Mouse (Mus musculus) macrophage (primary cell): Measurements from ENCODE around the gene Tmem88. TPM values are rescaled to one million over a fixed set of nuclear protein-coding genes. Genes with fewer than 3 reads are reported as not detected.

Experiments used
- H3K27ac ChIP-seq: fragments of 350-480 bp; formaldehyde crosslinking; 2 replicates; pipeline ENCODE4 v1.9.0; 2021
- H3K36me3 ChIP-seq: fragments of 350-480 bp; formaldehyde crosslinking; 2 replicates; pipeline ENCODE4 v1.9.0; 2021; ENCODE audit errors: inconsistent target
- H3K4me3 ChIP-seq: fragments of 350-480 bp; formaldehyde crosslinking; 2 replicates; pipeline ENCODE4 v1.9.0; 2021; ENCODE audit errors: inconsistent target
- H3K79me2 ChIP-seq: fragments of 350-480 bp; formaldehyde crosslinking; 2 replicates; pipeline ENCODE4 v1.9.0; 2021; ENCODE audit errors: inconsistent target
- WGBS: methylation state at CpG from one replicate; pipeline ENCODE4 v1.1.7; 2026; ENCODE audit warnings: inconsistent platforms; ENCODE audit not compliant: missing documents; 5-methylcytosine and 5-hydroxymethylcytosine counted together
- polyA plus RNA-seq: library from polyadenylated mRNA; stranded (reverse); fragments of 250-400 nt; gene quantifications from 3 replicates; pipeline ENCODE4 v1.2.4, GENCODE M21; 2018; ENCODE audit warnings: inconsistent platforms

The Tmem88 gene
- polyA plus RNA-seq, 1 experiment from 2014 or later = 0.09 TPM

- no peak overlapping the region for H3K27ac ChIP-seq
- 20% methylated on average over 1 of the region's 2 CpGs for WGBS
- no peak overlapping the region; the same call in 1 of the 2 replicates for H3K4me3 ChIP-seq
These were observed 27.8 kb downstream of the Tmem88 start for GRCm38 (mm10) chr11:69369990-69370816.

GRCm38 (mm10) chr11:69369215-69369989 lies 28.6 kb downstream of the Tmem88 start, which contains the start of gene Chd3:
Gene Chd3, minus strand, starts transcription at chr11:69369406.
- peak within 1 kb of the TSS; percentile 89 for H3K27ac ChIP-seq
- peaks cover 12% of the 10 kb centered on the region; the same call in 1 of the 2 replicates for H3K79me2 ChIP-seq
- H3K4me3 ChIP-seq = peak within 1 kb of the TSS; percentile 43
- no peaks in the 10 kb centered on the region for H3K36me3 ChIP-seq
- 13% methylated on average over 11 of the region's 34 CpGs for WGBS

More at GRCm38 (mm10) chr11:69369990-69370816, 27.8 kb downstream of the Tmem88 start:
- Histone ChIP-seq H3K36me3 (no peaks in the 10 kb centered on the region), H3K79me2 (peaks cover 7% of the 10 kb centered on the region; the same call in 1 of the 2 replicates)

GRCm38 (mm10) chr11:69368356-69369214 lies 29.4 kb downstream of the Tmem88 start:
- WGBS = under 1% methylated on average over 50 of the region's 106 CpGs
- H3K4me3 ChIP-seq = peak overlapping the region; percentile 43
- peaks cover 2% of the 10 kb centered on the region; the same call in 1 of the 2 replicates for H3K36me3 ChIP-seq
- peak overlapping the region; percentile 89 for H3K27ac ChIP-seq
- H3K79me2 ChIP-seq = peaks cover 12% of the 10 kb centered on the region; the same call in 1 of the 2 replicates

- peaks cover 12% of the 10 kb centered on the region; the same call in 1 of the 2 replicates for H3K79me2 ChIP-seq
- H3K36me3 ChIP-seq = peaks cover 10% of the 10 kb centered on the region; the same call in 1 of the 2 replicates
- peak overlapping the region; percentile 43 for H3K4me3 ChIP-seq
- H3K27ac ChIP-seq = peak overlapping the region; percentile 89
- 1% methylated on average over 19 of the region's 22 CpGs for WGBS
These were observed 30.2 kb downstream of the Tmem88 start for GRCm38 (mm10) chr11:69367616-69368355.

- H3K79me2 ChIP-seq = peaks cover 12% of the 10 kb centered on the region; the same call in 1 of the 2 replicates
- 1% methylated on average over 22 of the region's 22 CpGs for WGBS
- peak overlapping the region; percentile 89 for H3K27ac ChIP-seq
- H3K4me3 ChIP-seq = peak overlapping the region; percentile 43
- peaks cover 16% of the 10 kb centered on the region; the same call in 1 of the 2 replicates for H3K36me3 ChIP-seq
These were observed 31.0 kb downstream of the Tmem88 start for GRCm38 (mm10) chr11:69366855-69367615.

- Histone ChIP-seq H3K27ac (peak overlapping the region; percentile 89), H3K4me3 (peak overlapping the region; percentile 18; the same call in 1 of the 2 replicates), H3K79me2 (peaks cover 12% of the 10 kb centered on the region; the same call in 1 of the 2 replicates), H3K36me3 (peaks cover 21% of the 10 kb centered on the region; the same call in 1 of the 2 replicates)
- 2% methylated on average over 25 of the region's 26 CpGs for WGBS
These were observed 31.7 kb downstream of the Tmem88 start for GRCm38 (mm10) chr11:69366157-69366854.

GRCm38 (mm10) chr11:69365722-69366121 lies 32.3 kb downstream of the Tmem88 start:
- Histone ChIP-seq H3K79me2 (peaks cover 12% of the 10 kb centered on the region; the same call in 1 of the 2 replicates), H3K4me3 (peak overlapping the region; percentile 18; the same call in 1 of the 2 replicates), H3K27ac (peak overlapping the region; percentile 89), H3K36me3 (peaks cover 27% of the 10 kb centered on the region; the same call in 1 of the 2 replicates)
- 36% methylated on average over 6 of the region's 6 CpGs for WGBS

GRCm38 (mm10) chr11:69364910-69365309 lies 33.1 kb downstream of the Tmem88 start:
- H3K27ac ChIP-seq = peak overlapping the region; percentile 89
- H3K79me2 ChIP-seq = peaks cover 12% of the 10 kb centered on the region; the same call in 1 of the 2 replicates
- WGBS = 22% methylated on average over 6 of the region's 6 CpGs
- peaks cover 35% of the 10 kb centered on the region; the same call in 1 of the 2 replicates for H3K36me3 ChIP-seq
- H3K4me3 ChIP-seq = no peak overlapping the region

GRCm38 (mm10) chr11:69364376-69364775 lies 33.7 kb downstream of the Tmem88 start:
- H3K27ac ChIP-seq = peak overlapping the region; percentile 89
- H3K4me3 ChIP-seq = no peak overlapping the region
- H3K36me3 ChIP-seq = peaks cover 40% of the 10 kb centered on the region
- WGBS = 53% methylated on average over 8 of the region's 8 CpGs
- H3K79me2 ChIP-seq = peaks cover 12% of the 10 kb centered on the region; the same call in 1 of the 2 replicates

- H3K36me3 ChIP-seq = peaks cover 57% of the 10 kb centered on the region
- H3K4me3 ChIP-seq = no peak overlapping the region
- 95% methylated on average over 2 of the region's 2 CpGs for WGBS
- H3K27ac ChIP-seq = no peak overlapping the region
- peaks cover 12% of the 10 kb centered on the region; the same call in 1 of the 2 replicates for H3K79me2 ChIP-seq
These were observed 35.6 kb downstream of the Tmem88 start for GRCm38 (mm10) chr11:69362479-69362878.

GRCm38 (mm10) chr11:69362021-69362420 lies 36.0 kb downstream of the Tmem88 start:
- Histone ChIP-seq H3K27ac (no peak overlapping the region), H3K4me3 (no peak overlapping the region), H3K36me3 (peaks cover 62% of the 10 kb centered on the region), H3K79me2 (peaks cover 12% of the 10 kb centered on the region; the same call in 1 of the 2 replicates)
- WGBS = 94% methylated on average over 7 of the region's 7 CpGs

GRCm38 (mm10) chr11:69357690-69358089 lies 40.3 kb downstream of the Tmem88 start:
- Histone ChIP-seq H3K36me3 (peaks cover 81% of the 10 kb centered on the region), H3K4me3 (no peak overlapping the region), H3K79me2 (no peaks in the 10 kb centered on the region), H3K27ac (no peak overlapping the region)
- WGBS = 96% methylated on average over 12 of the region's 12 CpGs
